Mouse (Mus musculus) spleen, postnatal 10 days (tissue): Measurements from ENCODE around the gene Fam221b.

Source experiments
- DNase-seq, 2 experiments: peaks; one replicate each; pipeline ENCODE4 v3.0.0; 2021 to 2022; ENCODE audit warnings: low spot score in 2 of 2

Gene Fam221b

GRCm38 (mm10) chr4:43668782-43669427 is at the start of gene Fam221b, which contains the start of gene Tmem8b:
TSS of gene Fam221b (minus strand) at chr4:43669145.
TSS of gene Tmem8b (plus strand) at chr4:43668971.
- DNase-seq = peak; percentile 89 to 93

- DNase-seq = no peak
These were observed 44.8 kb upstream of the Fam221b start for GRCm38 (mm10) chr4:43713652-43714219.

- peak; percentile 62 to 87 for DNase-seq
These were observed 42.9 kb upstream of the Fam221b start for GRCm38 (mm10) chr4:43711821-43712220.

- DNase-seq = no peak
These were observed 40.9 kb upstream of the Fam221b start, which contains the start of gene Olfr71 for GRCm38 (mm10) chr4:43709869-43710268. TSS of gene Olfr71 (minus strand) at chr4:43710255.

GRCm38 (mm10) chr4:43705991-43706390 is 37.0 kb upstream of the Fam221b start:
- no peak for DNase-seq

- no peak for DNase-seq
These were observed 34.9 kb upstream of the Fam221b start for GRCm38 (mm10) chr4:43703851-43704250.

GRCm38 (mm10) chr4:43703439-43703838 is 34.5 kb upstream of the Fam221b start:
- no peak for DNase-seq

GRCm38 (mm10) chr4:43700707-43701106 is 31.8 kb upstream of the Fam221b start, which contains the start of gene Olfr70:
TSS of gene Olfr70 (minus strand) at chr4:43700807.
- no peak for DNase-seq

GRCm38 (mm10) chr4:43696561-43696960 is 27.6 kb upstream of the Fam221b start:
- DNase-seq = no peak

- DNase-seq = no peak
These were observed 26.3 kb upstream of the Fam221b start for GRCm38 (mm10) chr4:43695249-43695671.

- DNase-seq = no peak
These were observed 25.7 kb upstream of the Fam221b start for GRCm38 (mm10) chr4:43694439-43695248.

GRCm38 (mm10) chr4:43693806-43694241 is 24.9 kb upstream of the Fam221b start:
- DNase-seq = no peak

- DNase-seq = no peak
These were observed 22.1 kb upstream of the Fam221b start for GRCm38 (mm10) chr4:43691026-43691425.

GRCm38 (mm10) chr4:43690021-43690420 is 21.1 kb upstream of the Fam221b start:
- DNase-seq = no peak

GRCm38 (mm10) chr4:43679416-43680043 is 10.6 kb upstream of the Fam221b start:
- no peak for DNase-seq

- no peak for DNase-seq
These were observed 9.6 kb upstream of the Fam221b start for GRCm38 (mm10) chr4:43678541-43678940.

GRCm38 (mm10) chr4:43675608-43676007 is 6.7 kb upstream of the Fam221b start:
- DNase-seq = no peak

GRCm38 (mm10) chr4:43674974-43675373 is 6.0 kb upstream of the Fam221b start:
- no peak for DNase-seq

- no peak for DNase-seq
These were observed 4.8 kb upstream of the Fam221b start for GRCm38 (mm10) chr4:43673703-43674102.

GRCm38 (mm10) chr4:43672070-43672469 is 3.1 kb upstream of the Fam221b start:
- peak; percentile 77 to 91 for DNase-seq

GRCm38 (mm10) chr4:43669428-43669794 is 466 bp upstream of the Fam221b start:
- DNase-seq = no peak

- DNase-seq = no peak
These were observed 2.5 kb downstream of the Fam221b start for GRCm38 (mm10) chr4:43666412-43666811.
